Mouse (Mus musculus): ENCODE measurements at regions not wholly inside any gene's neighbourhood (a gene's known extent, or its start where the extent isn't known, plus 50 kb on each side); places are given as distances from the start of the nearest gene placed in this dataset.

- TF ChIP-seq ZNF384 (IDR thresholded peaks at IDR 0.05; ENCODE audit: low read depth, low read length), result no peak
- TF ChIP-seq ZC3H11A (IDR thresholded peaks at IDR 0.05; ENCODE audit: borderline replicate concordance, low read depth, low read length), result no peak
- no peak for TF ChIP-seq MAFK (IDR thresholded peaks at IDR 0.05; ENCODE audit: insufficient read depth, low read depth, low read length)
Observed at GRCm38 (mm10) chr4:10510013-10510412, 364.3 kb upstream of the 2610301B20Rik start.

Data from ES-E14 (cell line).